ENCODE assay signal across 8 mouse cellular contexts in the genomic region with DNA sequence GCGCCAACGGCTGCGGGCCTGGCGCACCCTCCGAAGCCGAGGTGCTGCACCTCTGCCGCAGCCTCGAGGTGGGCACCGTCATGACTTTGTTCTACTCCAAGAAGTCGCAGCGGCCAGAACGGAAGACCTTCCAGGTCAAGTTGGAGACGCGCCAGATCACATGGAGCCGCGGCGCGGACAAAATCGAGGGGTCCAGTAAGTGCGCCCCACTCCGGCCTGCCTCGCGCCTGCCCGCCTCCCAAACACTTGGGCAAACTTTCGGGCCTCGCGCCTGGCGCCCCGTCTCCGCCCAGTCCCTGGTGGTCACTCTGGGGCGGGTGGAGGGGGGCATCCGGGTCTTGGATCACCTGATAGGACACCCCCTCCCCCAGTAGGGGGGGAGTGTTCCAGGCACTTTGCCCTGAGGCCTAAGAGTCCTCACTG. TPM values are rescaled to one million over a fixed set of nuclear protein-coding genes. Genes with fewer than 3 reads are reported as not detected.
A peak's percentile ranks its signal among the peaks of the same experiment; 100 is the strongest.
DNase-seq lines count a peak whose midpoint lies in the region; ATAC-seq lines count a peak whose summit lies in the region.

No protein-coding gene starts in this region.

- H3K4me1 ChIP-seq in embryonic facial prominence, embryonic 14.5 days (ENCODE audit: control insufficient read depth, insufficient read depth, low read length), result peaks cover 28% of the 10 kb centered on the region
- H3K4me1 ChIP-seq in heart, embryonic 12.5 days (replicated peaks), result peaks cover 54% of the 10 kb centered on the region
- peaks cover 49% of the 10 kb centered on the region for H3K4me1 ChIP-seq in kidney, embryonic 16.5 days (ENCODE audit: insufficient read depth, low read length)
- H3K4me1 ChIP-seq in liver, embryonic 12.5 days, result peaks cover 35% of the 10 kb centered on the region
- peaks cover 58% of the 10 kb centered on the region for H3K4me1 ChIP-seq in neural tube, embryonic 13.5 days (replicated peaks)

- peak; percentile 50 to 68 for DNase-seq in thymus, postnatal 10 days (ENCODE audit: low spot score in 2 of 2)
- no peak for DNase-seq in thymus, postnatal 0 days (ENCODE audit: low spot score)
- DNase-seq in embryonic facial prominence, embryonic 14.5 days (ENCODE audit: low spot score), result peak; percentile 62
- DNase-seq in urinary bladder, postnatal 4 days (ENCODE audit: low spot score in 2 of 2), result peak; percentile 59 to 73

- H3K9me3 ChIP-seq in embryonic facial prominence, embryonic 14.5 days (ENCODE audit: control insufficient read depth, low read length), result no peaks in the 10 kb centered on the region
- H3K9me3 ChIP-seq in heart, embryonic 12.5 days (replicated peaks), result no peaks in the 10 kb centered on the region
- H3K9me3 ChIP-seq in kidney, embryonic 16.5 days (ENCODE audit: low read length), result no peaks in the 10 kb centered on the region
- H3K9me3 ChIP-seq in liver, embryonic 12.5 days (replicated peaks), result no peaks in the 10 kb centered on the region
- no peaks in the 10 kb centered on the region for H3K9me3 ChIP-seq in neural tube, embryonic 13.5 days

- WGBS in embryonic facial prominence, embryonic 14.5 days, result 2% methylated on average over 12 of the region's 32 CpGs
- under 1% methylated on average over 32 of the region's 32 CpGs for WGBS in heart, embryonic 12.5 days
- under 1% methylated on average over 32 of the region's 32 CpGs for WGBS in kidney, embryonic 16.5 days
- WGBS in liver, embryonic 12.5 days (ENCODE audit: insufficient replicate concordance), result under 1% methylated on average over 32 of the region's 32 CpGs
- WGBS in neural tube, embryonic 13.5 days, result 3% methylated on average over 32 of the region's 32 CpGs

- no peaks in the 10 kb centered on the region for H3K27me3 ChIP-seq in embryonic facial prominence, embryonic 14.5 days (replicated peaks; ENCODE audit: control insufficient read depth, insufficient read depth, low read length)
- no peaks in the 10 kb centered on the region for H3K27me3 ChIP-seq in heart, embryonic 12.5 days (replicated peaks)
- H3K27me3 ChIP-seq in kidney, embryonic 16.5 days (ENCODE audit: insufficient read depth, low read length), result no peaks in the 10 kb centered on the region
- peaks cover 26% of the 10 kb centered on the region for H3K27me3 ChIP-seq in liver, embryonic 12.5 days (replicated peaks)
- no peaks in the 10 kb centered on the region for H3K27me3 ChIP-seq in neural tube, embryonic 13.5 days

- H3K4me2 ChIP-seq in embryonic facial prominence, embryonic 14.5 days (ENCODE audit: low read depth, low read length), result peak overlapping the region; percentile 92
- peak overlapping the region; percentile 92 for H3K4me2 ChIP-seq in heart, embryonic 12.5 days
- H3K4me2 ChIP-seq in kidney, embryonic 16.5 days (replicated peaks; ENCODE audit: low read depth, low read length), result peak overlapping the region; percentile 91
- peak overlapping the region; percentile 98 for H3K4me2 ChIP-seq in liver, embryonic 12.5 days
- peak overlapping the region; percentile 98 for H3K4me2 ChIP-seq in neural tube, embryonic 13.5 days

- H3K27ac ChIP-seq in embryonic facial prominence, embryonic 14.5 days (replicated peaks; ENCODE audit: low read depth, low read length), result peak overlapping the region; percentile 98
- peak overlapping the region; percentile 84 for H3K27ac ChIP-seq in heart, embryonic 12.5 days (ENCODE audit: poor library complexity, severe bottlenecking)
- peak overlapping the region; percentile 94 for H3K27ac ChIP-seq in kidney, embryonic 16.5 days (ENCODE audit: low read length)
- peak overlapping the region; percentile 71; the same call in 1 of the 2 replicates for H3K27ac ChIP-seq in liver, embryonic 12.5 days
- H3K27ac ChIP-seq in neural tube, embryonic 13.5 days (replicated peaks), result peak overlapping the region; percentile 98

- peak overlapping the region; percentile 100 for H3K9ac ChIP-seq in embryonic facial prominence, embryonic 14.5 days (ENCODE audit: low read depth, low read length)
- H3K9ac ChIP-seq in heart, embryonic 12.5 days, result peak overlapping the region; percentile 89
- peak overlapping the region; percentile 98 for H3K9ac ChIP-seq in kidney, embryonic 16.5 days (replicated peaks; ENCODE audit: low read length)
- peak overlapping the region; percentile 83 for H3K9ac ChIP-seq in liver, embryonic 12.5 days
- peak overlapping the region; percentile 98 for H3K9ac ChIP-seq in neural tube, embryonic 13.5 days

- ATAC-seq in embryonic facial prominence, embryonic 14.5 days (ENCODE audit: low read depth), result peak; percentile 11; the same call in 1 of the 2 replicates
- peak; percentile 41 for ATAC-seq in heart, embryonic 12.5 days (ENCODE audit: insufficient number of reproducible peaks, low FRiP score)
- peak; percentile 36 for ATAC-seq in kidney, embryonic 16.5 days (ENCODE audit: low FRiP score, low TSS enrichment)
- ATAC-seq in liver, embryonic 12.5 days, result peak; percentile 4; the same call in 1 of the 2 replicates
- ATAC-seq in neural tube, embryonic 13.5 days (ENCODE audit: low read depth), result peak; percentile 3; the same call in 1 of the 2 replicates

- H3K4me3 ChIP-seq in embryonic facial prominence, embryonic 14.5 days (ENCODE audit: low read depth, low read length), result peak overlapping the region; percentile 98
- H3K4me3 ChIP-seq in heart, embryonic 12.5 days, result peak overlapping the region; percentile 69
- peak overlapping the region; percentile 90 for H3K4me3 ChIP-seq in kidney, embryonic 16.5 days (ENCODE audit: low read length)
- H3K4me3 ChIP-seq in liver, embryonic 12.5 days, result peak overlapping the region; percentile 95
- peak overlapping the region; percentile 66 for H3K4me3 ChIP-seq in neural tube, embryonic 13.5 days

- peaks cover 25% of the 10 kb centered on the region for H3K36me3 ChIP-seq in embryonic facial prominence, embryonic 14.5 days (ENCODE audit: control insufficient read depth, insufficient read depth, low read length)
- H3K36me3 ChIP-seq in heart, embryonic 12.5 days, result peaks cover 20% of the 10 kb centered on the region
- peaks cover 17% of the 10 kb centered on the region; the same call in 1 of the 2 replicates for H3K36me3 ChIP-seq in kidney, embryonic 16.5 days (ENCODE audit: insufficient read depth, low read length)
- H3K36me3 ChIP-seq in liver, embryonic 12.5 days, result no peaks in the 10 kb centered on the region
- H3K36me3 ChIP-seq in neural tube, embryonic 13.5 days, result peaks cover 30% of the 10 kb centered on the region

RNA-seq across cellular contexts. Expression of a gene that starts 0.8 kb away (rescaled TPM):
- polyA plus RNA-seq in thymus, postnatal 0 days (2015; fragmentation: Nextera tagmentation; extraction: Ambion mirVana), result 39.5 and 49.3 TPM in 2 replicates
- 50.4 and 54.6 TPM in 2 replicates for polyA plus RNA-seq in embryonic facial prominence, embryonic 14.5 days (2014; fragmentation: Nextera tagmentation; extraction: Ambion mirVana)
- 47.4 TPM in 2 replicates for polyA plus RNA-seq in heart, embryonic 12.5 days (2016; fragmentation: Nextera tagmentation; extraction: Ambion mirVana)
- 49.9 and 50.6 TPM in 2 replicates for polyA plus RNA-seq in kidney, embryonic 16.5 days (2015; fragmentation: Nextera tagmentation; extraction: Ambion mirVana)
- 11.7 and 16.0 TPM in 2 replicates for polyA plus RNA-seq in liver, embryonic 12.5 days (2016; fragmentation: Nextera tagmentation; extraction: Ambion mirVana)
- polyA plus RNA-seq in neural tube, embryonic 13.5 days (2015; fragmentation: Nextera tagmentation; extraction: Ambion mirVana), result 67.5 and 68.0 TPM in 2 replicates
